Mouse (Mus musculus) stomach, postnatal 0 days (tissue): Measurements from ENCODE around the gene Gkn1. TPM values are rescaled to one million over a fixed set of nuclear protein-coding genes. Genes with fewer than 3 reads are reported as not detected.

ENCODE experiments used
- ATAC-seq: fragments of 200-750 bp; cut with Nextera tagmentation; 2 replicates; pipeline ENCODE4 v1.8.0; 2017; ENCODE audit not compliant: low FRiP score, low TSS enrichment
- DNase-seq: peaks from one replicate; pipeline ENCODE4 v3.0.0-alpha.2; 2016; ENCODE audit warnings: low spot score
- H3K27ac ChIP-seq: fragments of 300-500 bp; sonication (generic); replicated peaks from 2 replicates; pipeline ENCODE4 v1.5.1; 2014; ENCODE audit warnings: mild to moderate bottlenecking, control low read depth
- H3K27me3 ChIP-seq: fragments of 300-500 bp; sonication (generic); 2 replicates; pipeline ENCODE4 v1.6.1; 2014; ENCODE audit warnings: low read length; ENCODE audit not compliant: control insufficient read depth, insufficient read depth
- H3K36me3 ChIP-seq: fragments of 300-500 bp; sonication (generic); 2 replicates; pipeline ENCODE4 v1.6.1; 2014; ENCODE audit warnings: low read length, mixed read lengths; ENCODE audit not compliant: control insufficient read depth, insufficient read depth
- H3K4me1 ChIP-seq: fragments of 300-500 bp; sonication (generic); replicated peaks from 2 replicates; pipeline ENCODE4 v1.6.1; 2014; ENCODE audit warnings: antibody characterized with exemption; ENCODE audit not compliant: control insufficient read depth, insufficient read depth
- H3K4me2 ChIP-seq: fragments of 300-500 bp; sonication (generic); replicated peaks from 2 replicates; pipeline ENCODE4 v1.6.1; 2014; ENCODE audit warnings: low read depth, mild to moderate bottlenecking, control low read depth, moderate library complexity
- H3K4me3 ChIP-seq: fragments of 300-500 bp; sonication (generic); 2 replicates; pipeline ENCODE4 v1.5.1; 2014; ENCODE audit warnings: low read depth, low read length, control low read depth
- H3K9ac ChIP-seq: fragments of 300-500 bp; sonication (generic); 2 replicates; pipeline ENCODE4 v1.6.1; 2014; ENCODE audit warnings: mild to moderate bottlenecking, low read length, control low read depth, mixed read lengths
- H3K9me3 ChIP-seq: fragments of 300-500 bp; sonication (generic); 2 replicates; pipeline ENCODE4 v1.6.1; 2016; ENCODE audit warnings: low read length; ENCODE audit not compliant: control insufficient read depth
- CTCF ChIP-seq: IDR thresholded peaks from 2 replicates; pipeline ENCODE4 v1.5.1; 2016; ENCODE audit warnings: antibody characterized with exemption, low read depth, mild to moderate bottlenecking, moderate library complexity
- EP300 ChIP-seq: optimal IDR thresholded peaks from 2 replicates; pipeline ENCODE3; 2016; ENCODE audit warnings: antibody characterized with exemption
- WGBS: fragments of 180-500 bp; shearing (Covaris S2); extraction: QIAGEN DNeasy Blood & Tissue Kit; methylation state at CpG from one replicate; pipeline ENCODE4 v1.1.7; 2014; 5-methylcytosine and 5-hydroxymethylcytosine counted together
- polyA plus RNA-seq: library from polyadenylated mRNA; unstranded; fragments of >200 nt; fragmentation: Nextera tagmentation; extraction: Ambion mirVana; gene quantifications from 2 replicates; pipeline ENCODE4 v1.2.1, GENCODE M21; 2015

Gene Gkn1
- polyA plus RNA-seq, 1 experiment from 2014 or later: 3,289 TPM

GRCm38 (mm10) chr6:87369223-87369622, 18.5 kb upstream of the Gkn1 start:
- no peak for ATAC-seq

GRCm38 (mm10) chr6:87354441-87354840, 3.7 kb upstream of the Gkn1 start:
- TF ChIP-seq EP300 (no peak), CTCF (no peak)
- H3K9me3 ChIP-seq: no peaks in the 10 kb centered on the region
- DNase-seq: peak; percentile 81
- no peak overlapping the region for H3K9ac ChIP-seq
- H3K27me3 ChIP-seq: no peaks in the 10 kb centered on the region
- H3K4me2 ChIP-seq: no peak overlapping the region
- H3K36me3 ChIP-seq: no peaks in the 10 kb centered on the region
- 43% methylated on average over 5 of the region's 5 CpGs for WGBS
- H3K4me1 ChIP-seq: no peaks in the 10 kb centered on the region; the same call in 1 of the 2 replicates
- H3K4me3 ChIP-seq: no peak overlapping the region
- H3K27ac ChIP-seq: 0 out of 2 replicates have a peak overlapping the region, but pooled peaks have one; percentile 24
- peak; percentile 90 for ATAC-seq

More at GRCm38 (mm10) chr6:87369223-87369622, 18.5 kb upstream of the Gkn1 start:
- no peaks in the 10 kb centered on the region for H3K36me3 ChIP-seq
- WGBS: 69% methylated on average over 5 of the region's 5 CpGs
- TF ChIP-seq CTCF (no peak), EP300 (no peak)
- no peak overlapping the region for H3K4me3 ChIP-seq
- no peak for DNase-seq
- no peak overlapping the region for H3K4me2 ChIP-seq
- H3K9me3 ChIP-seq: no peaks in the 10 kb centered on the region
- H3K4me1 ChIP-seq: no peaks in the 10 kb centered on the region
- no peak overlapping the region for H3K9ac ChIP-seq
- no peak overlapping the region for H3K27ac ChIP-seq
- H3K27me3 ChIP-seq: no peaks in the 10 kb centered on the region

GRCm38 (mm10) chr6:87335935-87336295, 14.8 kb downstream of the Gkn1 start:
- H3K27ac ChIP-seq: no peak overlapping the region
- H3K9ac ChIP-seq: 0 out of 2 replicates have a peak overlapping the region, but pooled peaks have one; percentile 8
- ATAC-seq (0 out of 2 replicates have a peak, but pooled peaks have one; percentile 4), DNase-seq (no peak)
- no peak overlapping the region for H3K4me3 ChIP-seq
- H3K4me2 ChIP-seq: no peak overlapping the region
- H3K4me1 ChIP-seq: no peaks in the 10 kb centered on the region
- no peaks in the 10 kb centered on the region for H3K27me3 ChIP-seq
- TF ChIP-seq CTCF (no peak), EP300 (no peak)
- 20% methylated on average over 6 of the region's 6 CpGs for WGBS
- no peaks in the 10 kb centered on the region for H3K9me3 ChIP-seq
- H3K36me3 ChIP-seq: no peaks in the 10 kb centered on the region

GRCm38 (mm10) chr6:87335091-87335934, 15.4 kb downstream of the Gkn1 start, which contains the start of gene Antxr1:
TSS of gene Antxr1 (minus strand) at chr6:87335821.
- DNase-seq (peak; percentile 64), ATAC-seq (peak; percentile 69)
- TF ChIP-seq CTCF (peak; percentile 67), EP300 (peak; percentile 63)
- 1% methylated on average over 54 of the region's 54 CpGs for WGBS
- Histone ChIP-seq H3K4me3 (peak within 1 kb of the TSS; percentile 77), H3K9ac (peak within 1 kb of the TSS; percentile 88), H3K27me3 (no peaks in the 10 kb centered on the region), H3K4me2 (peak within 1 kb of the TSS; percentile 70), H3K4me1 (no peaks in the 10 kb centered on the region; the same call in 1 of the 2 replicates), H3K36me3 (no peaks in the 10 kb centered on the region), H3K9me3 (no peaks in the 10 kb centered on the region), H3K27ac (peak within 1 kb of the TSS; percentile 94)

- peak; percentile 31 for DNase-seq
- 22% methylated on average over 11 of the region's 11 CpGs for WGBS
Measured at GRCm38 (mm10) chr6:87334361-87335090, 16.2 kb downstream of the Gkn1 start.

More at GRCm38 (mm10) chr6:87334361-87335090, 16.2 kb downstream of the Gkn1 start:
- peak overlapping the region; percentile 94 for H3K27ac ChIP-seq
- no peak for ATAC-seq
- peak overlapping the region; percentile 77 for H3K4me3 ChIP-seq
- H3K4me2 ChIP-seq: peak overlapping the region; percentile 70
- H3K9me3 ChIP-seq: no peaks in the 10 kb centered on the region
- no peaks in the 10 kb centered on the region for H3K27me3 ChIP-seq
- TF ChIP-seq CTCF (peak; percentile 41; the same call in 1 of the 2 replicates), EP300 (no peak)
- peaks cover under 1% of the 10 kb centered on the region; the same call in 1 of the 2 replicates for H3K4me1 ChIP-seq
- peak overlapping the region; percentile 88 for H3K9ac ChIP-seq
- H3K36me3 ChIP-seq: no peaks in the 10 kb centered on the region
